Comparison of ENCODE assay signal across 18 mouse cellular contexts in the genomic region with DNA sequence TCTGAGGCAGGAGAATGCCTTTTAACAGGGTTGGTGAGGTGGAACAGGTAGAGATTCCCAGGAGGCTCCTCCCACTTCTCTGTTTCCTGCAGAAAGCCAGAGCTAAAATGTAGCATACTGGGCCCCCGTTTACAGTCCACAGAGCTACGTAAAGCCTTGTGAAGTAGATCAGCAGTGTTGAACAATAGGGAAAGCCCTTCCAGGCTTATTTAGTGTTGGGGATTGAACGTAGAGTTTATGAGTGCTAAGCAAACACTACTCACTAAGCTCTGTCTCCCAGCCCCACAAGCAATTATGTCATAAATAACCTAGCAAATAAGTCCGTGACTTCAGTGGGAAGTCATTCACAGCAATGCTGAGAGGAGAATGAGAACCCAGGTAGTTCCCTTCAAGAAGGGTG.
A peak's percentile ranks its signal among the peaks of the same experiment; 100 is the strongest.
DNase-seq lines count a peak whose midpoint lies in the region; ATAC-seq lines count a peak whose summit lies in the region.
"Had no signal": no experiment of that assay in that cellular context is flagged by ENCODE, and none has a peak within 500 bp of the region (broad histone marks: within the 10 kb centered on the region; RNA-seq: fewer than 3 reads in every experiment).

No protein-coding gene starts in this region.

- H3K4me3 ChIP-seq in hindbrain, embryonic 15.5 days = no peak overlapping the region
- no peak overlapping the region for H3K4me3 ChIP-seq in hindbrain, embryonic 11.5 days (ENCODE audit: low read depth, low read length)
- H3K4me3 ChIP-seq in midbrain, embryonic 12.5 days = no peak overlapping the region
- H3K4me3 ChIP-seq in midbrain, embryonic 15.5 days = no peak overlapping the region
- no peak overlapping the region for H3K4me3 ChIP-seq in intestine, embryonic 15.5 days (replicated peaks)
- no peak overlapping the region for H3K4me3 ChIP-seq in limb, embryonic 10.5 days
- H3K4me3 ChIP-seq: forebrain, embryonic 12.5 days; heart, embryonic 12.5 days; left cerebral cortex, adult 2 months; liver, embryonic 12.5 days had no signal

- H3K36me3 ChIP-seq in hindbrain, embryonic 15.5 days = no peaks in the 10 kb centered on the region
- no peaks in the 10 kb centered on the region for H3K36me3 ChIP-seq in hindbrain, embryonic 11.5 days (ENCODE audit: control insufficient read depth, insufficient read depth, low read length)
- H3K36me3 ChIP-seq in midbrain, embryonic 12.5 days = no peaks in the 10 kb centered on the region
- no peaks in the 10 kb centered on the region for H3K36me3 ChIP-seq in midbrain, embryonic 15.5 days (replicated peaks)
- H3K36me3 ChIP-seq in intestine, embryonic 15.5 days = no peaks in the 10 kb centered on the region
- H3K36me3 ChIP-seq in limb, embryonic 10.5 days = no peaks in the 10 kb centered on the region
- H3K36me3 ChIP-seq: forebrain, embryonic 12.5 days; heart, embryonic 12.5 days; liver, embryonic 12.5 days had no signal

- 52% methylated on average over 4 of the region's 4 CpGs for WGBS in hindbrain, embryonic 15.5 days
- 71% methylated on average over 4 of the region's 4 CpGs for WGBS in hindbrain, embryonic 11.5 days
- 55% methylated on average over 4 of the region's 4 CpGs for WGBS in midbrain, embryonic 12.5 days
- 37% methylated on average over 4 of the region's 4 CpGs for WGBS in midbrain, embryonic 15.5 days
- WGBS in intestine, embryonic 15.5 days = 32% methylated on average over 4 of the region's 4 CpGs
- whole genome bisulfite sequencing in limb, embryonic 10.5 days = 32% methylated on average over 4 of the region's 4 CpGs

- peak overlapping the region; percentile 38; the same call in 1 of the 2 replicates for H3K27ac ChIP-seq in hindbrain, embryonic 15.5 days (replicated peaks)
- no peak overlapping the region for H3K27ac ChIP-seq in hindbrain, embryonic 11.5 days (ENCODE audit: low read depth, low read length)
- H3K27ac ChIP-seq in midbrain, embryonic 12.5 days (replicated peaks) = no peak overlapping the region
- no peak overlapping the region for H3K27ac ChIP-seq in midbrain, embryonic 15.5 days
- H3K27ac ChIP-seq in intestine, embryonic 15.5 days = peak overlapping the region; percentile 78
- peak overlapping the region; percentile 38 for H3K27ac ChIP-seq in limb, embryonic 10.5 days
- H3K27ac ChIP-seq: forebrain, embryonic 12.5 days; left cerebral cortex, adult 2 months; liver, embryonic 12.5 days had no signal

- peaks cover 36% of the 10 kb centered on the region for H3K4me1 ChIP-seq in hindbrain, embryonic 15.5 days (replicated peaks)
- peaks cover 5% of the 10 kb centered on the region; the same call in 1 of the 2 replicates for H3K4me1 ChIP-seq in hindbrain, embryonic 11.5 days (replicated peaks; ENCODE audit: control insufficient read depth, insufficient read depth, low read length)
- H3K4me1 ChIP-seq in midbrain, embryonic 12.5 days = peaks cover 55% of the 10 kb centered on the region
- H3K4me1 ChIP-seq in midbrain, embryonic 15.5 days = peaks cover 38% of the 10 kb centered on the region
- peaks cover 46% of the 10 kb centered on the region for H3K4me1 ChIP-seq in intestine, embryonic 15.5 days (replicated peaks)
- peaks cover 72% of the 10 kb centered on the region for H3K4me1 ChIP-seq in limb, embryonic 10.5 days

- no peak overlapping the region for H3K4me2 ChIP-seq in hindbrain, embryonic 15.5 days
- no peak overlapping the region for H3K4me2 ChIP-seq in hindbrain, embryonic 11.5 days (replicated peaks; ENCODE audit: low read depth, low read length)
- H3K4me2 ChIP-seq in midbrain, embryonic 12.5 days (replicated peaks) = no peak overlapping the region
- H3K4me2 ChIP-seq in midbrain, embryonic 15.5 days = no peak overlapping the region
- H3K4me2 ChIP-seq in intestine, embryonic 15.5 days (replicated peaks) = 0 out of 2 replicates have a peak overlapping the region, but pooled peaks have one; percentile 22
- H3K4me2 ChIP-seq: forebrain, embryonic 12.5 days; heart, embryonic 12.5 days; liver, embryonic 12.5 days had no signal

- no peak for ATAC-seq in hindbrain, embryonic 15.5 days (ENCODE audit: low FRiP score, low read depth)
- ATAC-seq in hindbrain, embryonic 11.5 days (ENCODE audit: low FRiP score) = no peak
- ATAC-seq in midbrain, embryonic 12.5 days (ENCODE audit: low FRiP score, low read depth) = no peak
- ATAC-seq in midbrain, embryonic 15.5 days (replicated peaks) = no peak
- ATAC-seq in intestine, embryonic 15.5 days = peak; percentile 87
- ATAC-seq: liver, embryonic 12.5 days had no signal

- H3K9ac ChIP-seq in hindbrain, embryonic 15.5 days = no peak overlapping the region
- no peak overlapping the region for H3K9ac ChIP-seq in hindbrain, embryonic 11.5 days (ENCODE audit: low read depth, low read length)
- peak overlapping the region; percentile 11; the same call in 1 of the 2 replicates for H3K9ac ChIP-seq in midbrain, embryonic 12.5 days (replicated peaks)
- no peak overlapping the region for H3K9ac ChIP-seq in midbrain, embryonic 15.5 days
- no peak overlapping the region for H3K9ac ChIP-seq in intestine, embryonic 15.5 days
- H3K9ac ChIP-seq: heart, embryonic 12.5 days; liver, embryonic 12.5 days had no signal

- no peaks in the 10 kb centered on the region for H3K9me3 ChIP-seq in hindbrain, embryonic 15.5 days
- H3K9me3 ChIP-seq in hindbrain, embryonic 11.5 days (ENCODE audit: control insufficient read depth, low read length) = no peaks in the 10 kb centered on the region
- H3K9me3 ChIP-seq in midbrain, embryonic 12.5 days = no peaks in the 10 kb centered on the region
- no peaks in the 10 kb centered on the region for H3K9me3 ChIP-seq in midbrain, embryonic 15.5 days
- no peaks in the 10 kb centered on the region for H3K9me3 ChIP-seq in intestine, embryonic 15.5 days
- H3K9me3 ChIP-seq in limb, embryonic 10.5 days (replicated peaks) = no peaks in the 10 kb centered on the region
- H3K9me3 ChIP-seq: forebrain, embryonic 12.5 days; heart, embryonic 12.5 days; liver, embryonic 12.5 days had no signal

- H3K27me3 ChIP-seq in hindbrain, embryonic 15.5 days = no peaks in the 10 kb centered on the region
- no peaks in the 10 kb centered on the region for H3K27me3 ChIP-seq in hindbrain, embryonic 11.5 days (ENCODE audit: control insufficient read depth, insufficient read depth, low read length)
- H3K27me3 ChIP-seq in midbrain, embryonic 12.5 days = 0 out of 2 replicates have a peak, but pooled peaks cover 3% of the 10 kb centered on the region
- no peaks in the 10 kb centered on the region for H3K27me3 ChIP-seq in midbrain, embryonic 15.5 days (replicated peaks)
- no peaks in the 10 kb centered on the region for H3K27me3 ChIP-seq in intestine, embryonic 15.5 days (replicated peaks)
- no peaks in the 10 kb centered on the region for H3K27me3 ChIP-seq in limb, embryonic 10.5 days (ENCODE audit: low read depth, poor library complexity, severe bottlenecking)
- H3K27me3 ChIP-seq: forebrain, embryonic 12.5 days; heart, embryonic 12.5 days; liver, embryonic 12.5 days had no signal

- DNase-seq in hindbrain, embryonic 11.5 days (ENCODE audit: low spot score) = no peak
- DNase-seq in limb, embryonic 10.5 days (ENCODE audit: low spot score) = no peak
- no peak for DNase-seq in cerebellum, adult 11-12 months
- DNase-seq: cerebellum, adult 2 months; cerebellum, postnatal 36 days; kidney, adult 18-20 months; left cerebral cortex, postnatal 4 days; lung, adult 2 months; lung, postnatal 36 days; thymus, postnatal 36 days had no signal

Comparison
In these comparisons a context has a peak if more than half of its experiments do, and no peak if none do; other contexts are left out.
1. H3K27ac ChIP-seq: peak in hindbrain, embryonic 15.5 days (single experiment), intestine, embryonic 15.5 days (single experiment) and limb, embryonic 10.5 days (single experiment); none in hindbrain, embryonic 11.5 days (single experiment), midbrain, embryonic 12.5 days (single experiment) and midbrain, embryonic 15.5 days (single experiment).